Mouse (Mus musculus) CD4-positive, CD25-positive, alpha-beta regulatory T cell, adult 2 months (primary cell): ENCODE measurements around the gene Sema6d.
A peak's percentile ranks its signal among the peaks of the same experiment; 100 is the strongest.

Experiments used
- DNase-seq: peaks from one replicate; pipeline ENCODE4 v3.0.0-alpha.2; 2012; ENCODE audit warnings: low read depth, low spot score

Sema6d gene

DNA sequence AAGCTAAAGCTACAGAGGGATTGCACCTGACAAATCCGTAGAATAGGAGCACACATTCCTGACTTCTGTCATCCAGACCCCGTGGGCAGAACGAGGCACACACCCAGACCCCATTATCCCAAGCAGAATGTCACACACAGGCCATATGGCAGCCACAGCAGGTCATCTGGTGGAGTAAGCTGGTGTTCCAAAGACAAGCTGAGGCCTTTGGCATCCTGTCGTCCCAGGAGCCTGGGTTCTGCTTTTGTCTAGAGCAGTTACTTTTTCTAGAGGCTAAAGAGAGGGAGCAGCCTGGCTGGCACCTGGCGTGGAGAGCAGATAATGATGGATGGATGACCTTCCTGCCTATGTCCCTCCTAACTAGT is 551.4 kb downstream of the Sema6d start:
- DNase-seq, result no peak

DNA sequence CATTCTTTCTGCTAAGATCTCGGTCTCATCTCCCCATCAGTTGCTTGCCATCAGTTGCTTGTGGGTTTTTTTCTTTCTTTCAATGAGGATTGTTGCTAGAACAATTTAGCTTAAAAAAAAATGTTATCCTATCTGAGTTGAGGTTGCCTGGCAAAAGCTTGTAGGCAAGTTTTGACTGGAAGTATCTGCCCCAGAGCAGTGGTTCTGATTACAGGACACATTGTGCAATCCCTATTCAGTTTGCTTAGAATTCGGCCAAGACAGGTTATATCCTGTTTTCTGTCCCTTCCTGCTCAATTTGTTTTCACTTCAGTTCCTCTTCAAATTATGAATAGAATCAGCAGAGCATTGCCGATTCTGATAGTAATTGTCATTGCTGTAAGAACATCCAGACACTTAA is 552.4 kb downstream of the Sema6d start:
- no peak for DNase-seq

DNA sequence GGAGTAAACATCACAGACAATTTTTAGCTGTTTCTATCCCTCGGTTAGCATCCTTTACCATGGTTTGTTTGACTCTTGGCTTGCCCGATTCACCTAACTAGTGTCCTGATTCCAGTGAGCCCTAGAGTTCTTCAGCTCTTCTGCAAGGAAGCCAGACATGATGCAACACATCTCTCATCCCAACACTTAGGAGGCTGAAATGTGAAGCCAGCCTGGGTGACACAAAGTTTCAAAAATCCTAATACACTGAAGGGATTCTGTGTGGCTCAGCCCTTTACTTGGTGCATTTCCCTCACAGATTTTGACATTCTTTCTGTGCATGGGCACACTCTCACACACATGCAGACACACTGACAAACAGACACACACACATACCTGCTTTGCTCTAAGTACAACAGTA is 560.8 kb downstream of the Sema6d start:
- no peak for DNase-seq

DNA sequence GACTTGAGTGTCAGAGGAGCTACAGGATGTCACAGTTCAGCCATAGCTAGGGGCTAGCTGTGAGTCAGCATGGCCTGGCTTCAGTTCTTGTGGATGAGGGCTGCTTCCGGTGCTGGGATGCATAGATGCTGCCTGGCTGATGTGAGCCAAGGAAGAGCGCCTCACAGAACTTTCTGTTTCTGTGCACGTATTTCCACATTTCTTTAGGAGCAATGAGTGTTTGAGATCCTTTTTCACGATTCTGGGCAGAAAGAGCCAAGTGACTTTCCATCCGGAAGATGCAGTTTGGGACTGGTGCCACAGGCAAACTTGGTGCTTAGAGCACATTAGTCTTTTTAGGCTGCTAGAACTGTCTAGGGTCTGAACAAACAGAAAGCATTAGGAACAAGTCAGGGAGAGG is 561.4 kb downstream of the Sema6d start:
- no peak for DNase-seq

DNA sequence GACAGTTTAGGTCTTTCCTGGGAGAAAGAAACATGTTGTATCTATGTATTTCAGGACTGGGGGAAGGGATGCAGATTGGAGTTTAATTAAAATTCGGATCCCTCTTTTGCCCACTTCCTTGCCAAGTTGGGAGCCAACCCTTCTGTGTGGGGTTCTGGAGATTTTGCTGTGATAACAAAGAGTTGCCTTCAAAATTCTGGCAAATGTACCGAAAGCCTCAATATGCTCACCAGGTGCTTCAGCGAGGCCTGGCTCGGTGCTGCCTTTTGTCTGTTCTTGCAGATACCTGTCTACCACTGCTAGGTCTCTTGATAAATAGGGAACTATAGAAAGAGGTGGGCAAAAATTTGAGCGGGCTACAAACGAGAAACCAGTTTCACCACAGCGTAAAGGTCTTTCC is 563.4 kb downstream of the Sema6d start:
- DNase-seq, result no peak

DNA sequence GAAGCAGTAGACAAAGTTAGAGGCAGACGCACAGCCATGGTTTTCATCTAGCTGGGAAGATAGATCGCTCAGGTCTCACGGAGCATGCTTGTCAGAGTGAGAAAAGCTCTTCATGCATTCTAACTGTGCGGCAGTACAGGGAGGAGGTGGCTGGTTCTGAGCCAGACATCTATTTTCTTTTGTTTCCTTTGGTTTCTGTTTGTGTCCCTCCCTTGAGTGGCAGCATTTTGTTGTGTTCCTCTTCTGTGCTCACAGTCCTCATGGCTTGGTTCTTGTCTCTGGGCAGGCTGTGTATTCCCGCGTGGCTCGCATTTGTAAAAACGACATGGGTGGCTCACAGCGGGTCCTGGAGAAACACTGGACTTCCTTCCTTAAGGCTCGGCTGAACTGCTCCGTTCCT is 567.6 kb downstream of the Sema6d start:
- no peak for DNase-seq

DNA sequence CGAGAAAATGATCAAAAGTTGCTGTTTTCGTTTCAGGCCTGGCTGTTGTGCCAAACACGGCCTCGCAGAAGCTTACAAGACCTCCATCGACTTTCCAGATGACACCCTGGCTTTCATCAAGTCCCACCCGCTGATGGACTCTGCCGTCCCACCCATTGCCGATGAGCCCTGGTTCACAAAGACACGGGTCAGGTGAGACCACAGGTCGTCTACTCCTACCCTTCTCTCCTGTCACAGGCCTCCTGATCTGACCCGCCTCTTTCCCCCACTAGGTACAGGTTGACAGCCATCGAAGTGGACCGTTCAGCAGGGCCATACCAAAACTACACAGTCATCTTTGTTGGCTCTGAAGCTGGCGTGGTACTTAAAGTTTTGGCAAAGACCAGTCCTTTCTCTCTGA is 568.6 kb downstream of the Sema6d start:
- DNase-seq, result no peak

DNA sequence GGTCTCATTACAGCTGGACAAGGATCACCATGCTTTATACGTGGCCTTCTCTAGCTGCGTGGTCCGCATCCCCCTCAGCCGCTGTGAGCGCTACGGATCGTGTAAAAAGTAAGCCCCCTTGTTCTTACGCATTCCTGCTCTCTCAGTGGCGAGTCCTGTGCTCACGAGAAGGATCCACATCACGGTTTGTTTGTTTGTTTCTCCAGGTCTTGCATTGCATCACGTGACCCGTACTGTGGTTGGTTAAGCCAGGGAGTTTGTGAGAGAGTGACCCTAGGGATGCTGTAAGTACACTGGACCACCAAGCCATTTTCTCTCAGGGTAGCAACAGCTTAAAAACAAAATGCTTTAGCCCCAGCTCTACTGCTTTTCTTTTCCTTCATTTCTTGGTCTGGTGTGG is 569.8 kb downstream of the Sema6d start:
- no peak for DNase-seq

DNA sequence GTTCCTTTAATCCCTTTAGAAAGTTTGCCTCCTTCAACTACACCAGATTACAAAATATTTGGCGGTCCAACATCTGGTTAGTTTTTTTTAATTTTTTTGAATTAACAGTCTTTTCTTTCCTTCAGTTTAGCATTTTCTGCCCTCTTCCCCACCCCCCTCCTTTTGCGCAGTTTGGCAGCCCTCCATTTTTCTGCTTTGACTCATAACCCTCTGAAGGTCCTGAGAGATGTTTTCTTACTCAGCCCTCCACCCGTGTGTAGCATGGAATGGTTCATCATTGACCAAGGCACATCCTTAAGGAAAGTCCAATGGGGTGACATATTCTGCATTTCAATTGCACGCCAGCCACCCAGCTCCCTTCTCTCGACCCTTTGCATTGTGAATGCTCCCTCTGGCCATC is 570.9 kb downstream of the Sema6d start:
- DNase-seq, result no peak

DNA sequence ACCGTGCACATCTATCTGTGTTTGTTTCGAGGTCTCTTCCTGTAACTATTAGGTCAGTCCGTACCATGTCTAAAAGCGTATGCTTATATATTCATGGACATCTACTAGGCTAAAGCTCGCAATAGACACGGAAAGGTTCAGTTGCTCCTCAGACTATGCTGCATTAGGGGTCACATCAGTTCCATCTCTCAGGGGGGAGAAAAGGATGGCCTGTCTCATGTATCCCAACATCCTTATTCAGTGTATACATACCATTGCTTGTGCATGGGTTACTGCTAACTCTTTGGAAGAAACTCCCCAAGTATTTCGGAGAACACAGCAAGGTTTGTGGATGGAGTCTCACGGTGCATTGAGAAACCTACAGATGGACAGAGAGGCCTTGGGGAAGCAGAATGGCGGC is 571.5 kb downstream of the Sema6d start:
- DNase-seq, result no peak

DNA sequence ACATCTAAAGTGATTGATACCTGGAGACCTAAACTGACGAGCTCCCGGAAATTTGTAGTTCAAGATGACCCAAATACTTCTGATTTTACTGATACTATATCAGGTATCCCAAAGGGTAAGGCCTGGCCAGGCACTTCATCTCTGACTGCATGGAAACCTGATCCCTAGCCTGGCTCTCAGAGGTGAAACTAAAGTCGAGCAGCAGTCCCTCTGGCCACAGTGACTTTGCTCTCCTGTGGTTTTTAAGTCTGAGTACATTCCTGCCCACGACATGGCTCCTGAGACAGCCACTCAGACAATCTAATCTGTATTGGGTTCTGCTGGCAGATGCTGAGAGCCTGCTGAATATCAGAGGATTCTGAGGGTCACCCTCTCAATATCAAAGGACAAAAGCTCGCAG is 572.5 kb downstream of the Sema6d start:
- DNase-seq, result no peak

DNA sequence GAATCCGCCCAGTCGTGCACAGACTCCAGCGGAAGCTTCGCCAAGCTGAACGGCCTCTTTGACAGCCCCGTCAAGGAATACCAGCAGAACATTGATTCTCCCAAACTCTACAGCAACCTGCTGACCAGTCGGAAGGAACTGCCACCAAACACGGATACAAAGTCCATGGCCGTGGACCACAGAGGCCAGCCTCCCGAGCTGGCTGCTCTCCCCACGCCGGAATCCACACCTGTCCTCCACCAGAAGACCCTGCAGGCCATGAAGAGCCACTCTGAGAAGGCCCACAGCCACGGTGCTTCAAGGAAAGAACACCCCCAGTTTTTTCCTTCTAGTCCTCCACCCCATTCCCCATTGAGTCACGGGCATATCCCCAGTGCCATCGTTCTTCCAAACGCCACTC is 574.4 kb downstream of the Sema6d start:
- DNase-seq, result no peak

DNA sequence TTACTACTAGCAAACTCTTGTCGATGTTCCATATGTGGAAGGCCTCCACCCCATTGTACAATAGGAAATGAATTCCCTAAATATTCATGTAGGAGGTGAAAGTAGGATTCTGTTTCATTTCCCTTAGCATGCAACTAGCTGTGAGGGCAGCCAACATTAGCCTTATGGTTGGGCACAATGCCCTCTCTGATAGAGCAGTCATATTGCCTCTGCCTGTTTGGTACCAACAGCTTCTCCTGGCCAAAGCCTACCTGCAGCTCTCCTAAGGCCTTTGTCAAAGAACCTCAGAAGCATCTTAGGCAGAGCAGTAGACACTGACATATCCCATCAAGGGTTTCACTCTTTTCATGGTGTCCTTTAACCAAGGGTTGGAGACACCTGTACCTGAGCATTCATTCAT is 578.7 kb downstream of the Sema6d start:
- DNase-seq, result no peak

DNA sequence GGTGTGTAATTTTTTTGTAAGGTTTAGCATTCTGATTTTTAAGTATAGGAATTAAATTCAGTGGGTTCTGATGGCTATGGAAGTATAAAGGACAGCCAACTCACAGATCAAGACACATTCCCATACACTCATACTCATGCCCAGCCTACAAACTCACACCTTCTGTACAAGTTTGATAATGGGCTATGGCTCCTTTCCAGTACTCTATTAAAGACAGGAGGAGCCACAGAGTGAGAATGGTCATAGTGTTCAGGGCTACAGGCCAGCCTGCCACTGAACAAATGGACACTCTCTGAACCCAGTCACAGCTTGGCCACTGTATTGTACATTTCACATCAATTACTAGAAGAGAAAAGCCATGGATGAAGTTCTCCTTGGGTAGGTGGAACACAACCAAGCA is 583.3 kb downstream of the Sema6d start:
- DNase-seq, result no peak

DNA sequence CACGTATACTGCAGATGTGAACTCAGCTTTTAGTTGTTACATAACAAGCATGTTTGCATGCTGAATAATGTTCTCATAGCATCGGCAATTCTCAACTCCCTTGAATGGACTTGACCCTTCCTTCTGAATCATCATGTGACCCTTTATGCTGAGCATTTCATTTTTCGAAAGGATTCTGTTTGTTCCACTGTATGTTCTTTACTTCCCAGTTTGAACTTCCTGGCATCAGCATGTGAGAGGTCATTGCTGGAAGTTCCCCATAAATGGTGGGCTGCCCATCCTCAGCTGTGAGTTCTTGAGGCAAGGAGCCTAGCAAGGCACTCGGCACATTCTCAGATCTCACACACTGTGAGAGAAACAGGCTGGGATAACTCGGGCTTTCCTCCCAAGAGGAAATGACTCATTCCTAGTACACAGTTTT is 594.7 kb downstream of the Sema6d start:
- DNase-seq, result no peak

DNA sequence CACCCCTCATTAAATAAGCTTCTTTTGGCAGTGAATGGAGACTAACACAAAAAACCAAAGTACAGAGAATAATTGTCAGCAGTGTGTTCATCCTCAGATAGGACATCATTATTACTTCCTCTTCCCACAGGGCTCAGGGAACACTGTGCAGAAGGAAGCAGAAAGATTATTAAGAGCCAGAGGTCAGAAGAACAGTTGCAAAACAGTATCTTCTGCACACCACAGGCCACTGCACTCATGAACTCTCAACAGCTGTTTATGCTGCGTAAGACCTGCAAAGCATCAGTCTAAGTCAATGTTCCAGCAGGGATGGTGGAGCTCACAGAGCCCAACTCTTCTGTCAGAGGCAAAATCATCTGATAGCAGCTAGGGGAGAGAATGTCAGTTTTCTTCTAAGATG is 600.6 kb downstream of the Sema6d start:
- no peak for DNase-seq

DNA sequence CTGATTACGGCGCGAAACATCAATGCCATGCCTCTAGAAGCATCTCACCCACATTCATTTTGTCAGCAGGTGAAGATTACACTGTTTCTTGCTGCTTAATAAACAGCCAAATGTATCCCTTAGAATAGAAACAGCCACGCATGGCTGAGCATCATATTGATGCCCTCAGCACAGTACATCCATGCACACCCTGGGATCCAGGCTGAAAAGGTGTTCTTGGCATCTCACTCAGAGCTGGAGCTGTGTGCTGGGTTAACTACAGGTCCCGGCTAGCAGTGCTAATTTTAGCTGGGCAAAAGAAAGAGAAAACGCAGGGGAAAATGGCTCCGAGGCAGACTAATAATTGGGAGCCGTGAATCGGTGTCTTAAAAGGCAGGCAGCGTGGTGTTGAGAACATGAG is 612.9 kb downstream of the Sema6d start:
- DNase-seq, result no peak

DNA sequence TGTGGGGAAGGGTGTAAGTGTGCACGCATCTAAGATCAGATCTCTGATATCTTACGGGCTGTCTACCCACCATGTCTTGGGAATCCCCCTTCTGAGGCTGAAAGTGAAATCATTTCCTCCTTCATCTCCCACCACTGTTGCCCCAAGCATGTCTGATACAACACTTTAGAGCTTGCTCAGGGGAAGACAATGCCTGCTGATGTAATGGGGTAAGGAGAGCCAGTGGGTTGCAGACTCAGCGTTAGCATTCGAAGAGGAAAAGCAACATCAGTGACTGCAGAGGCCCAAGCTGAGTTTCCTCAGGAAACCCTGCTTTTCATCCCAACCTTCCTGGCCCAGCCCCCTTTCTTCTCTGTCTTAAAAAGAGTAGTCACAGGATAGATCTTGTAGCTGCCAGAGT is 615.2 kb downstream of the Sema6d start:
- DNase-seq, result peak; percentile 37

DNA sequence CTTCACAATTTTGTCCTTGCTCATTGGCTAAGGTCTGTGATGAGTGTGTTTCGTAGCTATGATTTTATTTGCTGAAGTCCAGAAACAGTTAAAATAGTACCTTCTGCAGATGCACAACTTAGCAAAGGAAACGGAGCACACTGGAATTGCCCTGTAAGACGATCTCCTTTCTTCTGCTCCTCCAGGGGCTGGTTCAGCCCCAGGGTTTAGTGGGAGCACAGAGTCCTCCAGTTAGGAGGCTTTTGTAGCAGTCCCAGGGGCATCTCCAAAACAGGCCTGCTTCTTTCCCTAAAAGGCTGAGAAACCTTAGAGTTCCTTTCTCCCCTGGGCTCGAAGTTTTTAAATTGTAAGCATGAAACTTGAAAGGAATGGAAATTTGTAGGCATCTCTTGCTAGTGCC is 616.0 kb downstream of the Sema6d start:
- DNase-seq, result no peak

DNA sequence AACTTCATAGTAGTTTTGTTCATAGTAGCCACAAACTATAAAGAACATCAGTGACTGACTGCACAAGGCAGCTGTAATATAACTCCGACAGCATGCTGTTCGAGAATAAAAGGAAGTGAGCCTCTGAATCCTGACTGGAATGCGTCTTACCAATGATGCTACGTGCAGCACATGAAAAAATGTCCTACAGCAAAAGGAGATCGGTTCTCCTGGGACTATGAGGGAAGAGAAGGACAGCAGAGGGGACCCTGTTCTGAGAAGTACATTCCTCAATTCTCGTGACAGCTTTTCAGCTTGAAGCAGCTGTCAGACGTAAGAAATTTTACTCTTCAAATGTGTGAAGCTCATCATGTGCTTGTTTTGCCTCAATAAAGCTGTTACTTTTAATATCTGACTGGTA is 617.1 kb downstream of the Sema6d start:
- DNase-seq, result no peak
